Mouse (Mus musculus) layer of hippocampus, adult 6 months (tissue): ENCODE data around the gene A930009A15Rik. TPM values are rescaled to one million over a fixed set of nuclear protein-coding genes. Genes with fewer than 3 reads are reported as not detected.

Source experiments
- long read RNA-seq, 2 experiments: library from polyadenylated mRNA; unstranded; transcript quantifications; one replicate each; pipeline ENCODE4 v2.0.0; 2019 to 2020
- polyA plus RNA-seq: library from polyadenylated mRNA; unstranded; fragments of <200 nt; fragmentation: Nextera tagmentation; gene quantifications from 2 replicates; pipeline ENCODE4 v1.2.3, GENCODE M21; 2021

The A930009A15Rik gene
- polyA plus RNA-seq: 0.34 and 0.43 TPM in 2 replicates
- long read RNA-seq, experiment 1, partial matches to known transcripts: 1 of 1 reads
- long read RNA-seq, experiment 1, other reads (novel, unspliced or antisense): 0 of 1 reads
- long read RNA-seq, experiment 2, partial matches to known transcripts: 0 of 1 reads
- long read RNA-seq, experiment 2, other reads (novel, unspliced or antisense): 1 of 1 reads

DNA sequence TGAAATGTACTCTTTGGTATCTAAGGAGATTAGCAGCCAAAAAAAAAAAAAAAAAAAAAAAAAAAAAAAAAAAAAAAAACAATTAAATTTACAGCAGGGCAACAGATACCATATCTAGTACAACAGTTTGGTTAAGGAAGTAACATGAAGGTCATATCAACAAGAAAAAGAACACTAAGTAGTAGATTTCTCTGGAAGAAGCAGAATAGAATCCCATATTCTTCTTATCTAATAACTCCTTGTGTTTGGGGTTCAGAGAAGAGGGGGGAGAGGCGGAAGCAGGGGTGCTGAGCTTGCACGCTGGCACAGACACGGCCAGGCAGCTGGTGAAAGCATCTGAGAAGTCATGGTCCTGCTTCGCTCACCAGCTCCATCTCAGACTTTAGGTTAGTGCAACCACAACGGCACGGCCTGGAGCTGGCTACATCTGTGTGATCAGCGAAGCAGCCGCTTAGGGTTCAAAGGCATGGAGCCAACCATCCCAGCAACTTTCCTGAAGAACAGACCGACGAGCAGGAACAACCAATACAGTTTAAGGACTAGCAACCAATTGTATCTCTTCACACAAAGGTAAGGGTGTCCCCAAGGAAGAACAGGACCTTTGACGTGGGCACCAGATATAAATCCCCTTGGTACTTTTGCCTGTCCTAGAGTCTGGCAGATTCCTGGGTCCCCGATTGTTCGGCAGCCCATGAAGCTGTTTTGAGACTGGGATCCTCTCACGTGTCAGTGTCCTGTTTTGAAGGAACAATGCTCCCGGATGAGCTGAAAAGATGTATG is at the start of gene A930009A15Rik:
A930009A15Rik (plus strand) TSS at position 275 of the 780 bp plus-strand sequence.

DNA sequence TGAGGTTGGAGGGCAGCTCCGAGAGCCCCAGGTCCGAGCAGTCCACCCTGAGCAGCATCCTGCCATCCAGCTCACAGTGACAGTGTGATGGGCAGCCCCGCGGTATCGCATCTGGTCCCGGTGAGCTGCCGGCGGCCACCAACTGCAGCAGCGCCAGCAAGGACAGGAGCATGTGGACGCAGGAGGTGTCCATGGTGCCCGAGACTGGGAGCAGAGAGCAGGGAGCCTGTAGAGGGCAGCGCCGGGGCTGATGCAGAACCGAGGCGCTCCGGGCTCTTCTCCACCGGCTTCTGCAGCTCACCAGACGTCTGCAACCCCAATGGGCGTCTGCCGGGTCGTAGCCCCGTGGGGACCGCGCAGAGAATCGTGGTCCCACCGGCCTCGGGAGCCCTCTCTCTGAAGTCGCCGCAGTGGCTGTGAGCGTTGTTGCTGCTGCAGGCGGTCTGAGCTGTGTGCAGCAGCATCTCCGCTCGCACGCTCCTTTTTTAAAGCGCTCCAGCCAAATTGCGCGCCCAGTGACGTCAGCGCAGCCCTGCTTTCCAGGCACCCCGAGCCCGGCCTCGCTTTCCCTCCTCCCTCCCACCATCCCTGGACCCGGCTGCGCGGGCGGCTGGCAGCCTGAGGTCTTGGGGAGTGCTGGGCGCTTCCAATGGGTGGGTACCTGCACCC is 17.6 kb downstream of the A930009A15Rik start, which contains the start of gene Lgr5:
Lgr5 (minus strand) TSS at position 480 of the 669 bp plus-strand sequence.

Other genes starting within 250 kb of the A930009A15Rik start
- gene Tmem19, start 207.5 kb upstream of the A930009A15Rik start, polyA plus RNA-seq: 39.9 and 46.5 TPM in 2 replicates
- gene Thap2, start 185.5 kb upstream of the A930009A15Rik start, polyA plus RNA-seq: 7.5 and 9.5 TPM in 2 replicates
- 2.3 and 2.7 TPM in 2 replicates for gene Zfc3h1, start 185.0 kb upstream of the A930009A15Rik start, polyA plus RNA-seq
- 1.4 and 1.6 TPM in 2 replicates for gene Lgr5, start 17.8 kb downstream of the A930009A15Rik start, polyA plus RNA-seq
- 0.55 TPM in 1 of 2 replicates, not detected in the other for gene Tspan8, start 246.8 kb downstream of the A930009A15Rik start, polyA plus RNA-seq